Mouse (Mus musculus) heart, adult 18-20 months (tissue): ENCODE measurements around the gene Daam1. TPM values are rescaled to one million over a fixed set of nuclear protein-coding genes. Genes with fewer than 3 reads are reported as not detected.
A peak's percentile ranks its signal among the peaks of the same experiment; 100 is the strongest.
"Not testable (repeated sequence)": the region's sequence is repeated elsewhere in the genome, so short reads cannot be mapped to it uniquely, and the experiment has no call there.

Experiments used
- DNase-seq, 2 experiments: peaks; one replicate each; pipeline ENCODE4 v3.0.0; 2021 to 2022; ENCODE audit warnings: mixed read lengths in 1 of 2
- total RNA-seq, 2 experiments: library from RNA; stranded (reverse); gene quantifications; 2 replicates each; pipeline ENCODE4 v1.2.3; 2021

Gene Daam1
- total RNA-seq, 2 experiments from 2014 or later: 61.3 to 70.5 TPM

DNA sequence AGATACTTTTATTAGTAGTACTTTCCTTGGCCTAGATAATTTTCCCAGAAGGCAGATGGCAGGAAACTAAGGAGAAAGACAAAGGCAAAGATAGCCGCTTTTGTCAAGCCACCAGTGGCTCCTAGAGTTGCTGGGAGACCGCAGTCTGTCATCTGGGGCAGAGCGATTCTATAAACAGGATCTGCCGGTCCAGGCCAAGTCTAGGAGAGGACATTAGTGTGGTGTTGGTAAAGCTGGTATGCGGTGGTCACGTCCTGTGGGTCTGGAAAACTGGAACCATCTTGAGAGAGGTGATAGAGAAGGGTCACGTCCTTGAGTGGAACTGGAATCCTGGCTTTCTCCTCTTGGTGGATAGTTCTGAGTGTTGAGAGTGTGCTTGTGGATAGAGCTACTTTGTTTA, 3.2 kb downstream of the Daam1 start:
- DNase-seq: peak; percentile 56 to 59

DNA sequence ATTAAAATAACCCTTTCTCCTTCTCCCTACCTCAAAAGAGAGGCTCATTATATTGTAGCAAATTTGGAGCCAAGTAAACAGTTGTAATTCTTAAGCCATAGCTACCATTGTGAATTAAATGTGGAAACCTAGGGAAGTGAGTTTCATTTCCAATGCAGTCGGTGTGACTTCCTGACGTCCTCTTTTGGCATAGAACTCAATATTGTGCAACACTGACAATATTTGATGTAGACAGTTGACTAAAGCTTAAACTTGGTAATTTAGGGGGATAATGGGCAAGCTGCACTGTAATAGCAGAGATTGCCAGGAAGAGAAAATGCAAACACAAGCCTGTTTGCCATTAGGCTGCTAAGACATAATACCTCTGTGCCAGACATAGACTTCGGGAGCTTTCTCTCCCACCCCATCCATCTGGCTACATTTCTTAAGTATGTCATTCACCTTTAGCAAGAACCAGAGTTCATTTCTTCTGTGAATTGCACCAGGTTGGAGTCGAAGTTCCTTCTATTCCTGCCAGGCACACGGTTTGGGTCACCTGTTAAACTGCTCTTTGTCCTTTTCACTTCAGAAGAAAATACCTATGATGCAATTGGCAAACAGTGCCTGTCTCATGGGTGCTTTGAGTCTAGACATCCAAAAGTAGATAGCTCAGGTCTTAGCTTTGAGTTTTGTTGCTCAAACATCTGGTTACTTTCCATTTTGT, 5.2 kb downstream of the Daam1 start:
- peak; percentile 51 to 62 for DNase-seq

DNA sequence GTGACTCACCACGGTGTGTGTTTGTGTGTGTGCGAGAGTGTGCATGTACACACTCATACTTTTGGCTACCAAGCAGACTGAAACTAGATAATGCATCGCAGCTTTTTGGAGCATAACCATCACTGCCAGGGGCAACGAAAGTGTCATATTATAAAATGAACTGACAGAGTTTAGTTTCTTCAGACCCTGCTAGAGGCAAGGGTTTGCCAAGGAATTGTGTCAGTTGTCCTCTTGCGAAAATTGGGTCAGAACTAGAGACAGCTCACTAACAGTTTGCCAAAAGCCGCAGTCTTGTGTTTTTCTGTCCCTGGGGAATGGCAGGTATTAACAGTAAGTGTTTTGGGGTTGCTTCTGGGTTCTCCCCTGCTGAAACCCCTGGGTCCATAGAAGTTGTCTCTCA, 5.9 kb downstream of the Daam1 start:
- peak; percentile 63 to 67 for DNase-seq

DNA sequence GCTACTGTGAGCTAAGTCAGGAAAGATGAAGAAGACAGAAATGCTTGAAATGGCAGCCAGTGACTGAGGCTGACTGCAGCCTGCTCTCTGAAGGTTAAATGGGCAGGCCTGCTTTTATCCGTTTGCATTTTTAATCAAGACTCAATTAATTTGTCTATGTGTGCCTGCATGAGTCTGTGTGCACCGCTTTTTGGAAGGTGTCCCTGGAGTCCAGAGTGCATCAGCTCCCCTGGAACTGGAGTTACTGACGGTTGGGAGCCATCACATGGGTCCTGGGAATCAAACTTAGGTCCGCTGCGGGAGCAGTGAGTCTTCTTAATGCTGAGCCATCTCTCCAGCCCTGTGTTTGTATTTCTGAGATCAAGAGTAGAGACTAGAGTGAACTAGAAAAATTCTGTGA, 6.7 kb downstream of the Daam1 start:
- no peak for DNase-seq

DNA sequence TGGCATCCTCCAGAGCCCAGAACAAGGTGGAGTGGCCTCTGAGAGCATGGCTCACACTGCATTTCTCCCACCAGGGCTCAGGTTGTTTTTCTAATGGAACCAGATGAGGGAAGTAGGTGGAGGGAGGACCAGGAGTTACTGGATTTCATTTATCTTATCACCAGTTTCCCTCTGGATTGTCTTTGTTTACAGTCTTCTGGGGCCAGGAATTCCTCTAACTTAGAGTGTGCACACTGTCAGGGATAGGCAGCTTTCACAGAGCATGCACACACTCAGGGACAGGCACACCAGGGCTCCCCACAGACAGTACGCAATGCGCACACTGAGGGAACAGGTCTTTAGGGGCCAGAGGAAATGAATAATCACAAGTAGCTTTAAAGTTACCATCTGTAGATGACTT, 7.4 kb downstream of the Daam1 start:
- DNase-seq: peak; percentile 40 to 41

DNA sequence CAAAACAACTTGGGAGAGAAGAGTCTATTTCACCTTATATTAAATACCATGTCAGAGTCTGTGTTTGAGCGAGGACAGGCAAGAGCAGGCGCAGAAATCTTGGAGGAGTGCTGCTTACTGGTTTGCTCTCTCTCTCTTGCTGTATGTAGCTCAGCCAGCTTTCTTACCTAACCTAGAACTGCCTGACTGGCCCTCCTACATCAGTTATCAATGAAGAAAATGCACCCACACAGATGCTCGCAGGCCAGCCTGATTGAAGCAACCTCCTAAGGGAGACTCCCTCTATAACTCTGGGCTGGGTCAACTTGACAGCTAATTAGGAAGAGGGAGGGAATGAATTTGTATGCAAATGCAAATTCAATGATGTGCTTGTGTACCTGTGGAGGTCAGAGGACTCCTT, 8.8 kb downstream of the Daam1 start:
- no peak for DNase-seq

DNA sequence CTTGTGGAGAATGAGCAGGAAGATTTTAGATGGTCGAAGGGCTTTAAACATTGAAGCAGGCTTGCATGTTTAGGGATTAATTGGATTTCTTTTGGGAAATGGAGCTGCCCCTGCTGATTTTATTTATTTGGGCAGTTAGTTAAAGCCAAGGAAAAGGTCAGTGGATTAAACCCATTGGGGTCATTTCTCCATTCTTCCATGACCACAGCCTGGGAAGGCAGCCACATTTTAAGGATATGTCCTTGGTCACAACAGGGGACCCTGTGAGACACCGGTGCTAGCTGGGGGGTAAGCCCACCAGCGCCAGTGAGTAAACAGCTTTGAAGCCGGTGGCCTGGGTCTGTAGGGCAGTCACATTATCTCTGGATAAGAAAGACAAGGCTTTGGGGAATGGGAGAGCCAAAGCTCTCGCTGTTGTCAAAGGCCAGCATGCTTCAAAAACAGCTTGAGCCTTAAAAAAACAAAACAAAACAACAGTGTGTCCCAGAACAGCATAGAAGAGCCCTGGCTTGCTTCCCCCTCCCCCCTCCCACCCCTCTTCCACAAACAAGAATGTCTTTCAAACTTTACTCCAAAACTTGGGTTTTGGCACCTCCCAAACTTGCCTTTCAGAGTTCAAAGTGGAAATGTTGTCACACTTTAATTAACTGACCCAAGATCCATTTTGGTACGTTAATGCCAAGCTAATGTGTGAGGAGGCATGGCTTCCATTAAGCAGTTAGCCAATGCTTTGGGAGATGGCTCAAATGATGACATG, 9.7 kb downstream of the Daam1 start:
- DNase-seq: peak in 1 of 2 experiments; percentile 39

DNA sequence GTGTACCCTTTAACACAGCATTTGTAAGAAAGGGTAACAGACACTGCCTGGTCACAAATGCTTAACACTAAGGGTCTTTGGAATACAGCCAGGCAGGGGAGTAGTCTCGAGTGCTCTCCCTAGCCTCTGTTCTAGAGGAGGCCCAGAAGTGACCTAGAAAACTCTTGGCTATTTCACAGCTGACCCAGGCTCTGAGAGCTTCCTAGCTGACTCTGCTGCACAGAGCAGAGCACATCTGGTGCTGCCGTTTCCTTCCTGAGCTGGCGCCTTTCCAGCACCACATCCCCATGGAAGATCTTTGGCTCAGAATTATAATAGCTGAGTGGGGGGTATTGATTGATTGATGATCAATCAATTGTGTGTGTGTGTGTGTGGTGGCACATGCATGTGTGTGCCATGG, 11.1 kb downstream of the Daam1 start:
- peak; percentile 61 to 69 for DNase-seq

DNA sequence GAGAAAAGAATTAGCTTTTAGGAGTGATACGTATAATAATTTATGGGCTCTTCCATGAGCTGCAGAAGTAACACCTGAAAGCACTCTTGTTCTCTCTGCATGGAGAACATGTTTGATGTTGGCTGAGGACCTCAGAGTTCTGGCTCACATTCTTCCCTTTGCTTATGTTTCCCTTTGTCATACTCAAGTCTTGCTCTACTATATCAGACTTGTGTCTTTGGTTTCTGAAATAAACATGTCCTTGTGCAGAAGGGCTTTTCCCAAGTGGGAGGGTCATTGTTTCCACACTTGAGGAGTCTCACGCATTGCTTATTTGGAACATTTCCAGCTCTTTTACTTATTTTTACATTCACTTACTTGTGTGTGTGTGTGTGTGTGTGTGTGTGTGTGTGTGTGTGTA, 11.7 kb downstream of the Daam1 start:
- no peak for DNase-seq

DNA sequence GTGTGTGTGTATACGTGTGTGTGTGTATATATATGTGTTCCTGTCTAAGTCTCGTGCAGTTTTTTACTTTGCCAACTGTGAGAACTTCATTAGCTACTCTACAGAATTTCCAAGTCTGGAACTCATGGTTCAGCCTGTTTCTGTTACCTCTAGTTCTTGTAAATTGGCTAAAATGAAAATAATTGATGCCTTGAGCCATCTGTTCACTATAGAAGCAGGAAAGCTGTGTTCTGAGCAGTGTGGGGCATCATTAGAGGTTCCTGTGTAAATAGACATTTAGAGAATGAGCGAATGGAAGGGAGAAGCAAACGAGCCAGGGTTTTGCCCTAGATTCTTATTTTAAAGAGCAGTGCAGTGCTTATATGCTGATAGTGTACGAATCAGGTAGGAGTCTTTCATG, 14.6 kb downstream of the Daam1 start:
- DNase-seq: no peak

DNA sequence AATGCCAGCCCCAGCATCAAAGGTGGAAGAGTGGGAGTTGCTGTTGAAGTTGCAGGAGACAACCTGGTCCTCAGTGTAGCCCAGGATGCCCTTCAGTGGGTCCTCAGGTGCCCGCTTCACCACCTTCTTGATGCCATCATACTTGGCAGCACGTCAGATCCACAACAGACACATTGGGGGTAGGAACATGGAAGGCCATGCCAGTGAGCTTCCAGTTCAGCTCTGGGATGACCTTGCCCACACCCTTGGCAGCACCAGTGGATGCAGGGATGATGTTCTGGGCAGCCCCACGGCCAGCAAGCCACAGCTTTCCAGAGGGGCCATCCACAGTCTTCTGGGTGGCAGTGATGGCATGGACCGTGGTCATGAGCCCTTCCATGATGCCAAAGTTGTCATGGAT, 15.5 kb downstream of the Daam1 start:
- not testable (repeated sequence) for DNase-seq

DNA sequence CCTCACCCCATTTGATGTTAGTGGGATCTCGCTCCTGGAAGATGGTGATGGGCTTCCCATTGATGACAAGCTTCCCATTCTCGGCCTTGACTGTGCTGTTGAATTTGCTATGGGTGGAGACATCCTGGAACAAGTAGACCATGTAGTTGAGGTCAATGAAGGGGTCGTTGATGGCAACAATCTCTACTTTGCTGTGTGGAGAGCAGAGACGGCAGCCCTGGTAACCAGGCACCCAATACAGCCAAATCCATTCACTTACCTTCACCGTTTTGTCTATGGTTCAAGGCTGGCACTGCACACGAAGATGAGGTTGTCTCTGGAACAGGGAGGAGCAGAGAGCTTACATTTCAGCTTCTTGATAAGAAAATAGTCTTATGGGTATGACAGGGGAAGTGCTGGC, 16.1 kb downstream of the Daam1 start:
- not testable (repeated sequence) for DNase-seq

DNA sequence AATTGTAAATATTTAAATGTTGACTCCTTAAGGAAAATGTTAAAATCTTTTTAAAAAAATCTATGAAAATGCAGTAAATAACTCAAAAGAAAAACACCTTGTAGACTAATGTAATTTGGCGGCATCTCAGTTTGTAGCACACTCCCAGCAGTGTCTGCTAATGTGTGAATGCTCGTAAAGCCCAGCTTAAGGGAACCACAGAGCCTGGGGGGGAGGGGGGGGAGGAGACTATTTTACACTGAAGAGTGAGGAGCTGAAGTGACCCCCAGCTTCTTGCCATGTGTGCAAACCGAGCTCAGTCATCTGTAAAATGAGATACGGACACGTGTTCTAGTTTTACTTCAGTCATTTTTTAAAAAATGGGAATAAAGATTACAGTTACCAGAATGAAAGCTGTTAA, 16.7 kb downstream of the Daam1 start:
- no peak for DNase-seq

DNA sequence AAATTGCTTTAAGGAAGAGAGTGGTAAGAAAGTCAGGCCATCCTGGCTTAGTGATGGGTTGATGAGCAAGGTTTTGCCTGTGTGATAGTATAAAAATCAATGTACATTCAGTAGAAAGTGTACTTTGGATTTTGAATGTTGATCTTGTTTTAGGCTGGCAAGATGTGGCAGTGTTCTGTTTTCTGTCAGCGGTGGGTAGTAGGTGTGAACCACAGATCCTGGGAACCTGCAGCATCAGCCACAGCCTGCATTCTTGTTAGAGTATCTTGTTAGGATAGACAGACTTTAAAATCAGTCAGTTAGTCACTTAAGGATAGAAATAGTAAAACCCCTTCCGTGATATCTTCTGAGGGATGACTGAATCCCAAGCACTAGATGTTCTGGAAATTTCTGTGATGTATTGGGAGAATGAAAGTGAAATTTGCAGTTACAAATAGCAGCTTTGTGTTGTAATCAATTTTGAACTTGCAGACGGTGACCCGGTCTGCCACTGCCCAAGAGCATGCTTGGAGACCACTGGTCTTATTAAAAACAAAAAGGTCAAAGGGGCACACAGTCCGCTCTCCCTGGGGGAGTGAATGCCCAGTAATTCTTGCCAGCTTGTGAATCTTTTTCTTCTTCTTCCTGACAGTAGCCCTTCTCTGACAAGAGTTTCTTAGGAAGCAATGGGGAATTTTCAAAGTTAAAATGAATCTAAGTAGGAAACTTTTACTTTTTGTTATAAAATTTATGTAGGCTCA, 17.3 kb downstream of the Daam1 start:
- no peak for DNase-seq

DNA sequence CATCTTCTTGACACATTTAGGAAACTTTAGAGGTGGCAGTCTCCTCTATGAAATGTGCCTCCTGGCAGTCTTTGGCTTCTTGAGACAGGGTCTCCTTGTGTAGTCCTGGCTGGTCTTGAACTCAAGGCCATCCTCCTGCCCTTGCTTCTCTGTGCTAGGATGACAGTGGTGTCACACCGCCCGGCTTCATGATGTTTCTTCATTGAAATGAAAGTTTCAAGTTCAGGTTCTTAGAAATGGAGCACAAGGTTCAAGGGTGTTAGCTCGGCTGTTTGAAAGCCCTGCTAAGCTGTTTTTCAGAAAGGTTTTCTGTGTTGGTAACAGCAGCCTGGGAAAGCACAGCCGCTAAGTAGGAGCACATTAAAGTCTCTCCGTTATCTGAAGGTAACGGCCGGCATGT, 18.2 kb downstream of the Daam1 start:
- DNase-seq: no peak

DNA sequence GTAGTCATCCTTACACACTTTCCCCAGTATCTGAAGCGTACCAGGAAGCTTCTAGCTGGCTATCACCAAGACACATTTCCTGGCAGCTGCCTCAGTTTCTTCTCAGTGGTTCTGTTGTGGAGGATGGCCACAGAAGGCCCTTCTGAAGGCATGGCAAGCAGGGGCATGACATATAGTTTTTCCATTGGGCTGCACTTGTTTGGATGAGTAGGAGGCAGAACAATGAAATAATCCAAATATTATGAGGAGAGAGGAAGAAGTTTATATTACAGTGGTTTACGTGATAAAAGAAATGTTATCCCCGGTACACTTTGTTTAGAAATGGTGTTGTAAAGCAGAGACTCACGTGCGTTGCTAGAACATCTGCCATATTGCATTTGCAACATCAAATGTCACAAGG, 19.3 kb downstream of the Daam1 start:
- no peak for DNase-seq

DNA sequence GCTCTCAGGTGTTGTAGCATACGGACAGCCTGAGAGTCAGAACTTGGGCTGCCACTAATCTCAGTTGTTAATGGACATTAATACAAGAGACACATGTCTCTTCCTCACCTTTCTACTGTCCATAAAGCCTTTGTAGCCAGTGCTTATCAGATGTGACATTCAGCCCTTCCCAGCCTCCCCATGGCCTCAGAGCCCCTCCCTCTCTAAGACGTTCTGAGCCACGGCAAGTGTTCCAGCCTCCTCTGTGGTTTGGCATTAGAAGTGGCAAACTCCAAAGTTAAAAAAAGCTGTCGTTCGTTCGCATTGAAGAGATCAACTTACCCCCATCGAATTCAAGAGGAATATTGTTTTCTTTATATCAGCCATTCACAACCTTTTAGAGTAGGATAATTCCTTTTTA, 21.8 kb downstream of the Daam1 start:
- DNase-seq: no peak

DNA sequence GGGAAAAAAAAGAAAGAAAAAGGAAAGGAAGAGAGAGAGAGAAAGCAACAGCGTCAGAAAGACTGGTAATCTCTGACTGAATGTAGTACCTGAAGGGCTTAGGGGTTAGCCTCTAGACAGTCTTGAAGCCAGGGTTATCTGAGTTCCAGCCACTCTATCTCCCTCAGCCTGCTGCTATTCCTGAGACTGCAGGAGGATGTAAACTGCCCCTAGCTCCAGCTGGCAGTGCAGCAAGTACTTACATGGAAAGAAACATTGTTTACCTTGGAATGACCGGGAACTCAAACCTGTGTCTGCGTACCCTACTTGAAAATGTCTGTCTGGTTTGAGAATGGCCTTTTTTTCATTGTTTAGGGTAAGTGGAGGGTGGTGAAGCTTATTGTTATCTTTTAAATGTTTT, 22.8 kb downstream of the Daam1 start:
- no peak for DNase-seq

DNA sequence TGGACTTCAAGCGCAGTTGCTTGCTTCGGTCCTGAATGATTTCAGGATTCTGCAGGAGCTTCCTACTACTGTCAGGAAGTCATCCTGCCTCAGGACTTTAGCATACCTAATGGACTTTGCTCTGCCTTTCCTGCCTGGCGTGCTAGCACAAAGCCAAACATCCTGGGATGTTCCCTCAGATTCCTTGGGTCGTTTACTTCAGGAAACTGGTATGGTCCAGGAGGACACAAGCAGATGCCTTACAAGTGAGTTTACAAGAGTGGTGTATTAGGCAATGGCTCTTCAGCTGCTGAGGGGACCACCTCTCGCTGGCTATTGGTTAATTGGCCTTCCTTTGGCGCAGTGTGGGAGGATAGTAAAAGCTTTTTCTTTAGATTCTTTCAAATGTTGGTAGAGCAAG, 23.3 kb downstream of the Daam1 start:
- DNase-seq: no peak

DNA sequence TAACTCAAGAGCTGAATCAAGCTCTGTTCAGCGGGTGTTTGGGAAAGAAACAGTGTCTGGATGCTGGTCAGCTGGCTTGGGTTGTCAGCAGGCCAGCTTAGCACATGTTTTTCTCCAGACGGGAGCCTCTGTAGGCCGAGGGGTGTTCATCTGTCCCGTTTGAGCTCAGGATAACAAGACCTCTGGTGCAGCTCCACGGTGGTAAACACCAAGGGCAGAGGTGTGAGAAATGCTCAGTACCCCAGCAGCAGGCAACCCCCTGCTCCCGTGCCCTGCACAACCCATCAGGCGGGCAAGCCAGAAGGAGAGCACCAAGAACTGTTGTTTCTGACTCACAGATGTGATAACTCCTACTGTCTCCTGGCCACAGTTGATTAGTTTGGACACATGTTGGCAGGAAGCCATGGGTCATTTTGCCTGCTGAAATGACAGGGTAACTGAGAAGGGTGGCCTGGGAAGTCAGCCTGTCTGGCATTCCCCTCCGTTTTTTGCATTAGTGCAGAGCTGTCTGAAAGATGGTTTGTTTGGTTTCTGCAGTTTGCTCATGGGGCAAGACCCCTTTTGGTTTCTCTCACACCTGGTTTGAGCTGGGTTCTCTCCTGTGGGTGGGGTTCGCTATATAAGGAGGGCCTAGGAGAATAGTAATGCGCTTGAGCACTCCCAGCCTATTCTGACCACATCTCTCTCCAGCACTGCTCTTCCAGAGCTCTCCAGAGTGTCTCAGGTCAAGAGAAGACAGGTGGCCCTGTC, 25.0 kb downstream of the Daam1 start:
- peak; percentile 80 to 81 for DNase-seq

DNA sequence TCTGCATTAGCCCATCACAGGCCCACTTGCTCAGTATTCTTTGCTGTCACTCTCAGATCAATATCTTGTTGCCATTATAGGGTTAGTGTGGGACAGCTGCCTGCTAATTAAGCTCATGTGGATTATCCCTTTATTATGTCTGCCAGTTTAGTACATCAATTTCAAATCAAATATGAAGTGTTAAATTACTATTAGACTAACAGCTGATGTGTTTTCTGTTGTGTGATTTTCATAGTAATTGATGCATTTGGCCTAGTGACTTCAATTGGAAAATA, 25.5 kb downstream of the Daam1 start:
- DNase-seq: no peak

DNA sequence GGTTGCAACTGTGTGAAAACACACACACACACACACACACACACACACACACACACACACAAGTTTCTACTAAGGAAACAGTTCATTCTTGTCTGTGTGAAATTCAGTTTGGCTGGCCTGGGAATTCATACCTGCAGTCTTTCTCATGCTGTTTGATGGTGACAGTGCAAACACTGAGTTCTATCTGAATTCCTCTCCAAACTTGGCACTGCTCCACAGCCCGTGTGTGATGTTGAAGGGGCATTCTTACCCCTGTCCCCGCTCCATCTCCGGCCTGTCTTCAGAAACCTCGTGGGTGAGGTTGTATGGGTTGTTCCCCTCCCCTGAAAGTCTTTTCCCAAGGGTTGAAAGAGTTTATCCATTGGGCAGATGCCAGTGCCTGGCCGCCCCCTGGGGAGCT, 28.2 kb downstream of the Daam1 start:
- DNase-seq: peak in 1 of 2 experiments; percentile 45
